Mouse (Mus musculus) intestine, embryonic 16.5 days (tissue): ENCODE measurements around the gene Nrros. TPM values are rescaled to one million over a fixed set of nuclear protein-coding genes. Genes with fewer than 3 reads are reported as not detected.
A peak's percentile ranks its signal among the peaks of the same experiment; 100 is the strongest.

Experiments used
- ATAC-seq: fragments of 200-750 bp; cut with Nextera tagmentation; 2 replicates; pipeline ENCODE4 v1.8.0; 2017; ENCODE audit warnings: moderate TSS enrichment, moderate library complexity
- H3K27ac ChIP-seq: fragments of 300-500 bp; sonication (generic); 2 replicates; pipeline ENCODE4 v1.5.1; 2014; ENCODE audit warnings: mild to moderate bottlenecking, low read length
- H3K27me3 ChIP-seq: fragments of 300-500 bp; sonication (generic); replicated peaks from 2 replicates; pipeline ENCODE4 v1.6.1; 2014; ENCODE audit warnings: low read length, control low read depth, mixed read lengths; ENCODE audit not compliant: control insufficient read depth, insufficient read depth
- H3K36me3 ChIP-seq: fragments of 300-500 bp; sonication (generic); 2 replicates; pipeline ENCODE4 v1.6.1; 2014; ENCODE audit warnings: low read length, control low read depth; ENCODE audit not compliant: control insufficient read depth, insufficient read depth
- H3K4me1 ChIP-seq: fragments of 300-500 bp; sonication (generic); 2 replicates; pipeline ENCODE4 v1.6.1; 2014; ENCODE audit warnings: low read length, control low read depth, mixed read lengths; ENCODE audit not compliant: control insufficient read depth, insufficient read depth
- H3K4me2 ChIP-seq: fragments of 300-500 bp; sonication (generic); 2 replicates; pipeline ENCODE4 v1.6.1; 2014; ENCODE audit warnings: low read depth, low read length, control low read depth
- H3K4me3 ChIP-seq: fragments of 300-500 bp; sonication (generic); 2 replicates; pipeline ENCODE4 v1.5.1; 2014; ENCODE audit warnings: mild to moderate bottlenecking, low read length
- H3K9ac ChIP-seq: fragments of 300-500 bp; sonication (generic); 2 replicates; pipeline ENCODE4 v1.6.1; 2014; ENCODE audit warnings: low read depth, low read length
- H3K9me3 ChIP-seq: fragments of 300-500 bp; sonication (generic); 2 replicates; pipeline ENCODE4 v1.6.1; 2016; ENCODE audit warnings: low read length, control low read depth; ENCODE audit not compliant: control insufficient read depth
- WGBS: fragments of 180-500 bp; shearing (Covaris S2); extraction: QIAGEN DNeasy Blood & Tissue Kit; methylation state at CpG from one replicate; pipeline ENCODE4 v1.1.7; 2014; 5-methylcytosine and 5-hydroxymethylcytosine counted together
- polyA plus RNA-seq: library from polyadenylated mRNA; unstranded; fragments of >200 nt; fragmentation: Nextera tagmentation; extraction: Ambion mirVana; gene quantifications from 2 replicates; pipeline ENCODE4 v1.2.1, GENCODE M21; 2015

Gene Nrros
- polyA plus RNA-seq: 13.1 and 13.3 TPM in 2 replicates

DNA sequence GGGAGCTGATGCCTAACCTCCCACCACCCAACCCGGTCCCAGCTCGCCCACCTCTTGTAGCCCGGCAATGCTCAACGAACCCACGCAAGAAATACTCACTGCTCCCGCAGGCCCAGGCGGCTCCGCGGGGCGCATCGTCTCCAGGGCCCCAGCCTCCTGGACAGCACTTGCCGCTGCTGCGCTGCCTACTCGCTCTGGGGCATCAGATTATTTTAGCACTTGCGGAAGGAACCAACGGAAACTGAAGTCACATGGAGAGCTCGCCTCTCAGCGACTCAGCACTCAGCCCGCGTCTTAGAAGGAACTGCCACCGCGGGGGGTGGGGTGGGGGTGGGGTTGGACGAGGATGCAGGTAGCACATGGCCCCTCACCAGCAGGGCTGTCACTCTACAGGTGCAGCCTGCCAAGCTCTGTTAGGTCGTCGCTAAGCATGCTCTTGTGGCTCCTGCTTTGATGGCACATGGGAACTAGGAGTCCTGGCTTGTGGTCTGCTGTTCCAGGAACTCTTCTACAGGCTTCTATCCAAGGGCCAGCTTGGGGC is at the start of gene Nrros:
TSS of gene Nrros (minus strand) at position 314 of the 541 bp plus-strand sequence.
- peak; percentile 48; the same call in 1 of the 2 replicates for ATAC-seq

DNA sequence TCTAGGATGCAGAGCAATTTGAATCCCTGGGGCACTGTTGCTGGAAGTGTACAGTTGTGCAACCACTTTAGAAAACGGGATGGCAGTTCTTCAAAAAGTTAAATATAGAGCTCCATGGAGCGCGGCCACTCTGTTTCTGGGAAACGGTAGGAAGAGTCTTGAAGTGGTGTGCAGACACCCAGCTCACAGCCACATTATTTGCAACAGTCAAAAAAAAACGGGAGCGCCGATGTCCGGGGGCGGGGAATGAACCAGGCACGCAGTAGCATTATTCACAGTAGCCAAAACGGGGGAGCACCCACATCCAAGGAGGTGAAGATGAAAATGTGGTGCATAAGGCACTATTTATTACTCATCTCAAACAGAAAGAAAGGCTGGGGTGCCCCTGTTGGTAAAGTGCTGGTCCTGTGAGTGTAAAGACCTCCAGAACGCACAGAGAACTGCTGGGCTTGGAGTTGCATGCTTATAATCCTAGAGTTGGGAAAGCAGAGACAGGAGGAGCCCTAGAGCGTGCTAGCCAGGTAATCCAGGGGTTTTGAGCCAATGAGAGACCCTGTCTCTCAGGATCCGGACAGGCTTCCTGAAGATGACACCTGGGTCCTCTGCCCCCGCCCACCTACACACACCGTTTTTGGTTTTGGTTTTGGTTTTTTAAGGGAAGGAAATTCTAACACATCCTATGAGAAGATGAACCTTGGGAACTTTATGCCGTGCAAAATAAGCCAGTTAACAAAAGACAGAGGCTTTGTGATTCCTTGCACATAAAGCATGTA is 49.6 kb upstream of the Nrros start:
- H3K36me3 ChIP-seq: no peaks in the 10 kb centered on the region
- no peaks in the 10 kb centered on the region for H3K27me3 ChIP-seq
- no peaks in the 10 kb centered on the region for H3K9me3 ChIP-seq
- no peak overlapping the region for H3K4me2 ChIP-seq
- WGBS: 75% methylated on average over 17 of the region's 17 CpGs
- no peak for ATAC-seq
- H3K27ac ChIP-seq: no peak overlapping the region
- H3K4me3 ChIP-seq: no peak overlapping the region
- no peak overlapping the region for H3K9ac ChIP-seq
- H3K4me1 ChIP-seq: no peaks in the 10 kb centered on the region

More for the DNA sequence above, at the start of gene Nrros:
- H3K9me3 ChIP-seq: no peaks in the 10 kb centered on the region
- H3K4me3 ChIP-seq: peak within 1 kb of the TSS; percentile 44
- peak within 1 kb of the TSS; percentile 31; the same call in 1 of the 2 replicates for H3K27ac ChIP-seq
- WGBS: 3% methylated on average over 25 of the region's 25 CpGs
- no peaks in the 10 kb centered on the region for H3K36me3 ChIP-seq
- peak within 1 kb of the TSS; percentile 76 for H3K4me2 ChIP-seq
- H3K9ac ChIP-seq: peak within 1 kb of the TSS; percentile 64
- peaks cover 6% of the 10 kb centered on the region for H3K4me1 ChIP-seq
- H3K27me3 ChIP-seq: no peaks in the 10 kb centered on the region; the same call in 1 of the 2 replicates

DNA sequence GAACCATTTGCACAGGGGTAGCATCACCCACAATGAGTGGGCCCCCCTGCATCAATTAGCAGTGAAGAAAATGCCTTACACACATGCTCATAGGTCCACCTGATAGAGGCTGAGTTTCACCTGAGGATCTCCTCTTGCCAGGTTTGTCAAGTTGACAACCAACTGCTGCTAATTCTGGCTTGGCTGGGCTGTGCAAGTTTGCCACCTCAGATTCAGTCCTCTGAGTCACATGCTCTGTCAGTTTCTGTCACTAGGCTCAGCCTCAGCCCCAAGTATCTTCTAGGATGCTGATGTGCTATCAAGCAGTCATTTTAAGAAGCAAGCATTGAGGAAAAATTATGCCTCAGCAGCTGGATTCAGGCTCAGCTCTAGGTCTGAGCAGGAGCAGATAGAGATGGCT is 48.8 kb upstream of the Nrros start:
- no peaks in the 10 kb centered on the region for H3K36me3 ChIP-seq
- no peak overlapping the region for H3K9ac ChIP-seq
- no peaks in the 10 kb centered on the region for H3K9me3 ChIP-seq
- H3K4me3 ChIP-seq: no peak overlapping the region
- no peak overlapping the region for H3K27ac ChIP-seq
- no peaks in the 10 kb centered on the region for H3K4me1 ChIP-seq
- H3K27me3 ChIP-seq: no peaks in the 10 kb centered on the region
- no peak for ATAC-seq
- H3K4me2 ChIP-seq: no peak overlapping the region

DNA sequence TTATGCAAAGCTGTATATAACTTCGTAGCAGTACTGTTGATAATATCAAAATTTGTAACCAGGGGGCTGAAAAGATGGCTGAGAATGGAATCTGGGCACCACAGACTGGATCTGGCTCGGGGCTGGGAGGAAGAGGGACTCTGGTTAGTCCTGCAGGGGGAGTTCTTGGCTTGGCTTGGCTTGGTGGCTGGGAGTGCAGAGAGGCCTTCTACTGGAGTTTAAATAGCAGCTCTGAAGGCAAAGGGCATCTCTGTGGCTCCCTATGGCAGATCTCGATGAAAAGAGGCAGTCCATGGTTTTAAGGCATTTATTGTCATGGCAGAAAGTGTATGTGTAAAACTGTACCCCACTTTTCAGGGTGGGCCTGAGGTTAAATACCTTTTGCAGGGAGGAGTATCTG is 39.5 kb upstream of the Nrros start:
- no peak overlapping the region for H3K27ac ChIP-seq
- peaks cover 5% of the 10 kb centered on the region; the same call in 1 of the 2 replicates for H3K9me3 ChIP-seq
- H3K4me1 ChIP-seq: no peaks in the 10 kb centered on the region
- no peaks in the 10 kb centered on the region for H3K27me3 ChIP-seq
- WGBS: 56% methylated on average over 3 of the region's 3 CpGs
- no peak overlapping the region for H3K4me3 ChIP-seq
- no peak overlapping the region for H3K4me2 ChIP-seq
- H3K36me3 ChIP-seq: no peaks in the 10 kb centered on the region
- no peak for ATAC-seq
- no peak overlapping the region for H3K9ac ChIP-seq

DNA sequence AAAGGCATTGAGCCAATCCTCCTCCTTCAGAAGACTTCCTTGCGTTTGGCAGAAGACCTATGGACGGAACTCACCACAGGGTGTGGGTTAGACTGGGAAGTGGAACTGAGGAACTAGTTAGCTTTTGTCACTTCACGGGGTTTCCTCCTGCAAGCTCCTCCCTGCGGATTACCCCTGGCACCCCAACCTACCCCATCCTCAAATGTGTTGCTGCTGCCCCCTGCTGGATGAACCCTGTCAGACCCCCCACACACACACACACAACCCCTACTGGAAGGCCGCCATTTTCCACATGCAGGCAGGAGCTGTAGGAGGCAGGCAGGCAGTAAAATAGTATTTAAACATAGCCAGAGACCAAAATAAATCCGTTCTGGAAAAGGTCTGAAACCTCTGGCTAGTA is 37.3 kb upstream of the Nrros start:
- no peak overlapping the region for H3K4me3 ChIP-seq
- ATAC-seq: no peak
- no peak overlapping the region for H3K4me2 ChIP-seq
- H3K9ac ChIP-seq: no peak overlapping the region
- no peaks in the 10 kb centered on the region for H3K4me1 ChIP-seq
- no peaks in the 10 kb centered on the region for H3K36me3 ChIP-seq
- no peaks in the 10 kb centered on the region for H3K27me3 ChIP-seq
- no peaks in the 10 kb centered on the region for H3K9me3 ChIP-seq
- H3K27ac ChIP-seq: no peak overlapping the region
- 76% methylated on average over 6 of the region's 6 CpGs for WGBS

DNA sequence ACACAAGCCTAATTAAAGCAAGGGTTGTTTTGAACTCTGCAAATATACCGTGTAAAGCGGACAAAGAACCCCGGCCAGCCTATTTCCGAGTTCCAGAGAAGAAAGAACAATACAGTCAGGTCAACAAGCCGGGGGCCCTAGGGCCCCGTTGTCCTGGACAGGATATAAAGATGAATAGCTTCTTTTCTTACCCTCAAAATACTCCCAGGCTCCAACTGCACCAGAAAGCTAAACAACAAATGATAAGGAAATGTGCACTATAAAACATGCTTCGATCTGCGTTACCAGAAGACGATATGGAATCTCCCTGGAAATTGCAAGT is 35.6 kb upstream of the Nrros start:
- no peak overlapping the region for H3K4me3 ChIP-seq
- no peaks in the 10 kb centered on the region for H3K36me3 ChIP-seq
- H3K9me3 ChIP-seq: no peaks in the 10 kb centered on the region
- H3K27me3 ChIP-seq: no peaks in the 10 kb centered on the region
- H3K4me1 ChIP-seq: no peaks in the 10 kb centered on the region
- ATAC-seq: 0 out of 2 replicates have a peak, but pooled peaks have one; percentile 23
- WGBS: 67% methylated on average over 9 of the region's 9 CpGs
- no peak overlapping the region for H3K4me2 ChIP-seq
- no peak overlapping the region for H3K9ac ChIP-seq
- peak overlapping the region; percentile 72 for H3K27ac ChIP-seq

DNA sequence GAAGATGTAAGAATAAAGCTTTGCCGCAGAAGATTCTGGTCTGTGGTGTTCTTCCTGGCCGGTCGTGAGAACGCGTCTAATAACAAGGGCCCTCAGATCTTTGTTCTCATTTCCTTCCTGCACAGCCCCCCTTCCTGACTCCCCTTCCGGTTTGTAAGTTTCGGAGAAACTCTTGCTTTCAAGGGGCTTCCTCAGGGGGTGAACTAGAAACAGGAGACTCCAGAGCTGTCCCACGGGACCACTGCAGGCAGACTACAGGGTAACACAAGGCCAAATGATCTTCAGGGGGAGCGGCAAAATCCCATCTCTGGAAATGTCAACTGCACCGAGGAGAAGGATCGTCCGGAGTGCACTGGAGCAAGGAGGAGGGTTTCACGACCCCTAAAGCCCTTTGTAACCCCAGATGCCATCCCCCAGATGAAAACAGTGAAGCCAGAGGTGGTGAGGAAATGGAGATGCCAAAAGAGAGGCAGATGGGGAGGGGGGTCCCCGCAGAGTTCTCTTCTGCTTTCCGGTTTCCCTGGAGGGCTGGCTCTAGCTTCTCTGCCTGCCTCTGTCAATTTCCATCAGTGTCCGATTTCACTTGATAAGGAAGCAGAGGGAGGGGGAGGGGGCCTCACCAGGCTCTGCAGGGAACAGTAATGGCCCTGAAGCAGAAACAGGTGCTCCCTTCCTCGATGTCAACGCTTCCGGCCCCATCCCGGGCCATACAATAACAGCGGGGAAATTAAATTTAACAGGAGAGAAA is 35.0 kb upstream of the Nrros start:
- H3K36me3 ChIP-seq: no peaks in the 10 kb centered on the region
- peak overlapping the region; percentile 72 for H3K27ac ChIP-seq
- no peaks in the 10 kb centered on the region for H3K9me3 ChIP-seq
- no peak overlapping the region; the same call in 1 of the 2 replicates for H3K9ac ChIP-seq
- no peaks in the 10 kb centered on the region for H3K27me3 ChIP-seq
- 69% methylated on average over 20 of the region's 21 CpGs for WGBS
- peak overlapping the region; percentile 24 for H3K4me3 ChIP-seq
- ATAC-seq: 0 out of 2 replicates have a peak, but pooled peaks have one; percentile 58
- H3K4me1 ChIP-seq: no peaks in the 10 kb centered on the region
- no peak overlapping the region for H3K4me2 ChIP-seq

DNA sequence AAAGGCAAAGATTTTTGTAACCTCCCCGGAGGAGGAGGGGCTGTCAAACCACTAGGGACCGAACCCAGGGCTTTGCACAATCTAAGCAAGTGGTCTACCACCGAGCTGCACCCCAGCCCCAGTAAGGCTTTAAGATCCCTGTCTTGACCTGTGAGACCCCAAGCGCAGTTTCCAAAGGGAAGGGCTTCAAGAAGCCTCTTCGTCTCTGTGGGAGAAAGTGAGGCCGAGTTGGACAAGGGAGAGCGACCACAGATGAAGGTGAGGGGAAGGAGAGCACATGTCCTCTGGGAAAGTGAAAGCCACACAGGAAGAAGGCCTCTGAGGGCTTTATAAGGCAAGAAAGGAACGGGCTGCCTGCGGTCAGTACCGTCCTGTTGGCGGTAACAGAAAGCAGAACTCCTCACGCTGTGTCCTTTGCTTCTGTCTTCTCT is 24.6 kb upstream of the Nrros start:
- Histone ChIP-seq H3K9ac (no peak overlapping the region), H3K4me3 (no peak overlapping the region), H3K4me1 (no peaks in the 10 kb centered on the region), H3K27ac (no peak overlapping the region), H3K9me3 (no peaks in the 10 kb centered on the region), H3K27me3 (no peaks in the 10 kb centered on the region), H3K36me3 (no peaks in the 10 kb centered on the region), H3K4me2 (no peak overlapping the region)
- no peak for ATAC-seq
- 56% methylated on average over 12 of the region's 12 CpGs for WGBS

DNA sequence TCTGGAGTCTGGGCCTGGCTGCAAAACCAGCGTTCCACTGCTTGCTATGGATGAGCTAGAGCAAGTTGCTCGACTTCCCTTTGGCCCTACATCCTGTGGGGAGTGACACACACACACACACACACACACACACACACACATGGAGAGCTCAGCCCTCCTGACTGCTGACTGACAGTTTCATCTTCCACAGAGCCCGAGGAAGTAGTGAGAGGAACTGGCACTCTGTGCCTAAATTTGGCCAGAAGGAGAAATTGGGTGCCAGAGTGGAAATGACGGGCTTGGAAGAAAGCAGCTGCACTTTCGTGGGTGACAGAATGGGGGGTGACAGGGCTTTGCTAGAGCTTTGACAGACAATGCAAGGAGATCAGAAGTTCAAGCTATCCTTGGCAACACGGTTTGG is 23.7 kb upstream of the Nrros start:
- no peak overlapping the region for H3K27ac ChIP-seq
- H3K4me3 ChIP-seq: no peak overlapping the region
- WGBS: 52% methylated on average over 6 of the region's 6 CpGs
- no peak for ATAC-seq
- no peak overlapping the region for H3K4me2 ChIP-seq
- H3K27me3 ChIP-seq: no peaks in the 10 kb centered on the region
- H3K36me3 ChIP-seq: no peaks in the 10 kb centered on the region
- H3K9me3 ChIP-seq: no peaks in the 10 kb centered on the region
- H3K4me1 ChIP-seq: no peaks in the 10 kb centered on the region
- H3K9ac ChIP-seq: no peak overlapping the region
